Mouse (Mus musculus) spleen, adult 12 weeks (tissue): ENCODE data around the gene Obscn.

Experiments
- DNase-seq: peaks from one replicate; pipeline ENCODE4 v3.0.0; 2022; ENCODE audit warnings: low spot score

Gene Obscn

DNA sequence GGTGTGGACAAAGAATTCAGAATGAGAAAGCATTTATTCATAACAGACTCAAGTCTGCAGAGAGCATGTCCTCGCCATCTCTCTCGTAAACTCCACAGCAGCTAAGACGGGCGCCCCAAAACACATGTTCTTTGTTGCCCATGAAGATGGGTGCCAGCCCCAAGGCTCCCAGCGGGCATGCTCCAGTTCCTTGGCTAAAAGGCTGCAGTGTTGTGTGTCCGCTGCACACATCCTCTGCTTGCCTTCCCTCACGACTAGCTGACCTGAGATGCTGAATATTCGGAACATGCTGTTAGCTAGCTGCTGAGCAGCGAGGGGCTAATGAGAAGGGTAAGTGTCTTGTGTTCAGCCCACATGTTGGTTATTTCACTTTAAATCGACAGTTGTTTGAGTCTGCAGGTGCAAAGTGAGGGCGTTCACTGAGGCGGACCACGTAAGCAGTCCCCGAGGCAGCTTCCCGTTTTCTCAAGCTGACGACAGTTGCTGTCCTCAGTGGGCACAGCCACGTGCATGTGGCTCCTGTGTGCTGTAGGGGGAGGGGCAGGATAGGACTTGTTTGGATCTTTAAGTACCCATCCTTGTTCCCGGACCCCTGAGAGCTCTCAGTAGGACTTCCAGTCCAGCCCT lies 153.6 kb downstream of the Obscn start:
- peak; percentile 39 for DNase-seq

DNA sequence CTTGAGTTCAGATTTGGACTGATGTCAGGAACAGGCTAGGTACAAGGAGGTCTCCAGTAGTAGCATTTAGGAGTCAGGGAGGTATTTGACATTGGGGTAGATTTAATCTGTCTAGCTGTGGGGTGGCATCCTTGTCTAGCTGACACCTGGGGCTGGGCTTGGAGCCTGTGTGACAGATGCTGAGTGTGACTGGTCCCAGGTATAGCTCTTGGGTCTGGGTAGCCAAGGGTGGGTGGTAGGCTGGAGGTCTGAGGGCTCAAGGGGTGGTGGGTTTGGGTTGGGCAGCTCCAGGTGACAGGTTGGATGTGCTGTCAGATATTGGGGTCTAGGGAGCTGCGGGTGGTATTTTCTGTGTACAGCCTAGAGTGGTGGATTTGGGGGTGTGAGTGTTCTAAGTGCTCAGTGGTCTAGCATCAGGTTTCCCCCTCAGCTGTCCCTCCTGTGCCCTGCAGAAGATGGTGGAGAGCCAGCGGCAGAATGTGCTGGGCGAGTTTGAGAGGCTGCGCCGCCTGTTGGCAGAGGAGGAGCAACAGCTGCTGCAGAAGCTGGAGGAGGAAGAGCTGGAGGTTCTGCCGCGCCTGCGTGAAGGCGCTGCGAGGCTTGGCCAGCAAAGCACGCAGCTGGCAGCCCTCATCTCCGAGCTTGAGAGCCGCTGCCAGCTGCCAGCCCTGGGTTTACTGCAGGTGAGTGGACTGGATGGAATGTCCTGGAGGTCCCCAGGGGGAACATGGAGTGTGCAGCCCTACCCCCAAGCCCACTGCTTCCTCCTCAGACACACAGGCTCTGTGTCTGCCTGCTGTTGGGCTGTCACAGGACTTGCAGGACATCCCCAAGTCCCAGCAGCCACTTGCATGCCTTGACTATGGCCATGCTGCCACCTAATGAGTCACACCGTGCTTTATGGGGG lies 154.4 kb downstream of the Obscn start:
- DNase-seq = peak; percentile 51

DNA sequence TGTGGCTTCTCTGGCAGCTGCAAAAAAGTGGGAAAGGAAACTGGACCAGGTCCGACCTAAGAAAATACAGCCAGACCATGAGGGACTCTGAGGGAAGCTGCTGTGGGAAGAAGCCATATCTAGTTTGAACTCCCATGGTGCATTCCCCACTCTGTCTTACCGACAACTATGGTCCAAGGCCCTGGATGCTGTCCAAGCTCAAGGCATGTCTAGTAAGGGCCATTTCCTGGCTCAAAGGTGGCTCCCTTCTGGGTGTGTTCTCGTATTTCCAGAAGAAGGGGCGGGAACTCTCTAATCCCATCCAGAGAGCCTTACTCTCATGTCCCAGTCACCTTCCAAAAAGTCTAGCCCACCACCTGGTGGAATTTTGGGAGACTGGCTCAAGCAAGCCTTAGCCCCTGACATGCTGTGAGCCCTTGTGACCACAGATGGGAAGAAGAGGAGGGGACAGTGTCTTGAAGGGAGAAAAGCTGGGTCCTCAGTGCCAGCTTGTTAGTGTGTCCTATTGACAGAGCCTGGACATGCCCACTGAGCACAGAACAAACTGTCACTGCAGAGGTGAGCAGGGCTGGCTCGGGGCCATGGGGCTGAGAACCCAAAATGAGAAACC lies 155.7 kb downstream of the Obscn start:
- no peak for DNase-seq

DNA sequence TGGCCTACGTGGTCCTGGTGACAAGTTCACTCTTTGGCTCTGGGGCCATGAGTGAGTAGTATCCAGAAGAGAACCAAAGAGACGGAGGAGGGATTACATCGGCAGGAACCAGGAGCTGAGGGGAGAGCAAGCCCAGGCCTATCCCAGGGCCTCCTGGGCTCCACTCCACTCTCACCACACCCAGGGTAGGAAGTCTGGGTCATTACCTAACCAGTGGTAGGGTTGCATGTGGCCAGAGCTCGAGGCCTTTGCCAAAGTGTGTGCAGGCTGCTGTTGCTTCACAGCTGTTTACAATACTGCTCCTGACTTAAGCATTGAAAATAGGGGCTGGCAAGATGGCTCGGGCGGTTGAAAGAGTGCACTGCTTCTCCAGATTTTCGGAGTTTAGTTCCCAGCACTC lies 156.5 kb downstream of the Obscn start:
- DNase-seq = no peak

DNA sequence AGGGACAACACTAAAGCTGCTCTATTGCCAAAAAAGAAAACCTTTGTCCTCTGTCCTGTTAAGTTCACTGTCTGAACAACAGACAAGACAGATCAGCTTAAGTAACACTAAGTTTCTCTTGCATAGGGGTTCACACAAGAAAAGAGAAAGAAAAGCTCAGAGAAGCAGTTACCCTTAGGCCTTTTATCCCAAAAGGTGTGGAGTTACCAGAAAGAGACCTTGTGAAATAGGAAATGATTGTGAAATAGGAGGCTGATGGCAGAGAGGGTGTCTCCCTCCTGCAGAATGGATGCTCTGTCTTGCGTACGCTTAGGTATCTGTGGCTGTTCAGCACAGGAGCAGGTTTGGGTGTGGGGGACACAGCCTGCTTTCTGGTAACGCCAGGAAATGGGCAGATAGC lies 157.0 kb downstream of the Obscn start:
- no peak for DNase-seq

DNA sequence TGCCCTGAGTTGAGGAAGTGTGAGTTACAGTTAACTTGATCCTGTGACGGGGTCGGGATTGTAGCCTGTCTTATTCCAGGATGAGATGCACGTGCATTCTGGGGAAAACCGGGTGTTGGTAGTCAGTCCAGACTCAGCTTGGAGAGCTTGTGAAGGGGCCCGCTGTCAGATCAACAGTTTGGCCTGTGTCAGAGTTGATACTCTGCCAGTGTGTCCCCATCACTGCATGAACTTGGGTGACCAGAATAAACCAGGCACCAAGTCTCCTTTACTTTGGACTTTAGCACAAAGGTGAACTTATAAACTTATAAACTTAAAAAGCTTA lies 157.5 kb downstream of the Obscn start:
- no peak for DNase-seq

DNA sequence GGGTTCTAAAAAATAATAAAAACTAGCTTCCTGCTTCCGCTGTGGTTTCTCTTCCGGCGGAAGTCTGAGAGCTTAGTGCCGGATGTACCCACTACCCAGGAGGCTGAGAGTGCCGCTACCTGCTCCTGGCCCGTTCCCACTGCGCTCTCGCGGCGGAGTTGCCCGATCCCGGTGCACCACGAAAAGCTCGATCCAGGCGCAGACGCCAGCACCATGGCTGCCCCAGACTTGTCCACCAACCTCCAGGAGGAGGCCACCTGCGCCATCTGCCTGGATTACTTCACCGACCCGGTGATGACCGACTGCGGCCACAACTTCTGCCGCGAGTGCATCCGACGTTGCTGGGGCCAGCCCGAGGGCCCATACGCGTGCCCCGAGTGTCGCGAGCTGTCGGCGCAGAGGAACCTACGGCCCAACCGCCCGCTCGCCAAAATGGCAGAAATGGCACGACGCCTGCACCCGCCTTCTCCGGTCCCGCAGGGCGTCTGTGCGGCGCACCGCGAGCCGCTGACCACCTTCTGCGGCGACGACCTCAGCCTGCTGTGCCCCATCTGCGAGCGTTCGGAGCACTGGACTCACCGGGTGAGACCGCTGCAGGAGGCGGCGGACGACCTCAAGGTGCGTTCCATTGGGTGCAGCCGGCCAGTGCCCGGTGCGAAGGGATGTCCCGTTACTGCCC lies 158.0 kb downstream of the Obscn start, which contains the start of gene Trim11:
Trim11 (plus strand) TSS at position 67 of the 679 bp plus-strand sequence.
- peak; percentile 52 for DNase-seq

DNA sequence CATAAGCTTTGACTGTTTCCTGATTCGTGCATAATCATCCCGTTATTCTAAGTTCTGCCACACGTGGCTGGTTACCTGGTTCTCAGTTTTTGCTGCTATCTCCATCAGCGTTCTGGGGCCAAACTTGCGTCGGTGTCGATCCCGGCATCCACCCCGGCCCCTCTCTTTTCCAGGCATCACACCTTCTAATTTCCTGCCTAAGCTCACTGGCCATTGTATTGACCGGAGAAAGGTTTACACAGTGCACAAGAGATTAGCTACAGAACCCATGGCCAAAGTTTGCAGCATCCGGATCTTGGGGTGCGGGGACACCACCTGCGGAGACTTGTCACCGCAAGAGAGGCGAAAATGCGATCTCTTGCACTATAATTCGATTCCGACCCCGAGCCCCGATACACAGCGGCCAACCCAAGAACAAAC lies 158.6 kb downstream of the Obscn start:
- peak; percentile 27 for DNase-seq

DNA sequence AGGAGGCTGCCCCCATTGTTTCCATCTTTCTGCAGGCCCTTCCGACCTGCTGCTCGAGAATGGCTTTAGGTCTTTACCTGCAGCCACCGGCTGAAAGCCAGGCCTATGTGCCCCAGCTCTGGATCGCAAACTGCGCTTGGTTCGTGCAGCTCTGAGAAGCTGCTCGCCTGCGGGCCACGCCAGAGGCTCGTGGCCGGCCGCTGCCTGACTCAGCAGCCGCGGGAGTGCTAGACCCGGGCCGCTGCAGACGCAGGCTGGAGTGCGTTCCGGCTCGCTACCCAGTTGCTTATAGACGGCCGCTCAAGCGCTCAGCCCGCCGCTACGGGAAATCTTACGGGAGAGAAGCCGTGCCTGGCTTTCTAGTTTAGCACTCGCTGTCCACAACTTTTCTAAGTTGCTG lies 159.1 kb downstream of the Obscn start:
- DNase-seq = peak; percentile 46

DNA sequence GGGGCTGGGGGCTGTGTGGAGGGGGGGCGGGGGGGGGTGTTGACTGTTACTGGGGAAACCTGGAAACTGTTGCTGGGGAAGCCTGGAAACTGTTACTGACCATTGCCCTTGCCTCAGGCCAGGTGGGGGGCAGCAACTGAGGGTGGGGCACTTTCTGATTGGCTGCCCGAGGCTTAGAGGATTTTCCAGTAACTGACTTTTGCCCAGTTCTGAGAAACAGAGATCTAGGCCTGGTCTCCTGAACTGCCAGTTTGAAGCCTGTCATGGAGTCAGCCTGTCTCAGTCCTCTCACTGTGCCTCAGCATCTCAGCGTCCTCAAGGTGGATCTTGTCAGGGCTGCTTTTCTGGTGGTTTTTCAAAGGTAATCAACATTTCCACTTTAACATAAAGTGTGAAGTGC lies 161.8 kb downstream of the Obscn start:
- DNase-seq = no peak

DNA sequence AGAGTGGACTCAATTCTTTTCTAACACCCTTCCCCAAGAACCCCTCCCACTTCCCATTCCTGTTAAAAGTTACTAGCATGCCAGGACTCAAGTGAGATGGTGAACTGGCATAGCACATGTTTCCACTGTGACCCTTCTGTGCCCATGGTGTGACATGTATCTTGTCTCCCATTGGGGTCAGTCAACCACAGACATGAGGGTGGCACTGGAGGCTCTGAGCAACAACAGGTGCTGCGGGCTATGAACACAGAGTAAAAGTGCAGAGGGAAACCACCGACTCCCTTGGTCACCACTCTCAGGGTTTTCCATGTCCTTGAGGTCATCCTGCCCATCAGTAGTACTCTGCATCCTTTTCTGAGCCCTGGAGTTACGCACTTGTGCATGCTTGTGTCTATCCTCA lies 164.4 kb downstream of the Obscn start:
- no peak for DNase-seq

DNA sequence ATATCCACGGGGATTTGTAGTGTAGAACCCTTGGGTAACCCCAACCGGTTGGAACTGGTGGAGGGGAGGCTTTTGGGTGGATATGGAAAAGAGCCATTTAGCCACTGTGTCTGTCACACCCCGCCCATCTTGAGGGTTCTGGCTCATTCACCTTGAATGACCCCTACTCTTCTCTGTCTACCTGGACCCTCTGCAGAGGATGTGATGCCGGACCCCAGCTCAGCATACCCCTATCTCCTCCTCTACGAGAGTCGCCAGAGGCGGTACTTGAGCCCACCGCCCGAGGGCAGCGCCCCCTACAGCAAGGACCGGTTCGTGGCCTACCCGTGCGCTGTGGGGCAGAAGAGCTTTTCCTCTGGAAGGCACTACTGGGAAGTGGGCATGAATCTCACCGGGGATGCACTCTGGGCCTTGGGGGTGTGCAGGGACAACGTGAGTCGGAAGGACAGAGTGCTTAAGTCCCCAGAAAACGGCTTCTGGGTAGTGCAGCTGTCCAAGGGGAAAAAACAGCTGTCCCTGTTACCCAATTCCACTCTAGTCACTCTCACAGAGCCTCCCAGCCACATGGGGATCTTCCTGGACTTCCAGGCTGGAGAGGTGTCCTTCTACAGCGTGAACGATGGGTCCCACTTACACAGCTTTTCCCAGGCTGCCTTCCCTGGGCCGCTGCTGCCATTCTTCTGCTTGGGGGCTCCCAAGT lies 165.2 kb downstream of the Obscn start:
- no peak for DNase-seq

DNA sequence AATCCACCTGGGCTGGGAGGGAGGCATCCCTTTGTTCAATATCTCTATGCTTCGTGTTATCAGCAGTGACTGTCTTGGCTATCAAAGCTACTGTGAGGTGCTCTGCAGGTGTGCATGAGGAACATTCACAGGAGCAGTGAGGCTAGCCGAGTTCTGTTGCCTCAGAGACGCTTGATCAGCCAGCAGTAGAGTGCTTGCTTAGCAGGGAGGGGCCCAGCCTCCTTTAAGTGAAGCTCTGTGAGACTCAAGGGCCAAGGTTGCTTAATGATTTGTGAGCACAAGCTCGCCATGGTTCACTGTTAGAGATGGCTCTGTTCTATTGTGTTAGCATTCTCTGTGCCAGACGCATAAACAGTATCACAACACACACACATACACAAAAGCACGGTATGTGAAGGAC lies 166.5 kb downstream of the Obscn start:
- no peak for DNase-seq

DNA sequence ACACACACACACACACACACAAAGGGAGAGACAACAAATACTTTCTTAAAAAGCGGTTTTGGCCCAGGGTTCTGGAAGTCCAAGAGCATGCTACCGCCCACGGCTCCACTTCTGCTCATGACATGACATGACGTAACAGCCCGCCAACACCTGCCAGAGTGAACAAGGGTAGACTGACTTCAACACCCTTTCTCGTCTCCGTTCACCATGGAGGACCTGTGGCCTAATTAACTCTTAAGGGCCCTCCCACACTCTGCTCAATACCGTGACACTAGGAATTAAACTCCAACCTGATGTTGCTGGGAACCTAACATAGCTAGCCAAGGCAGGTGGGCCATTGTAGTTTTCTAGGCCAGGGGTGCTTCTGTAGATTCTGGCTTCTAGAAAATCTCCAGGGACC lies 167.2 kb downstream of the Obscn start:
- no peak for DNase-seq

DNA sequence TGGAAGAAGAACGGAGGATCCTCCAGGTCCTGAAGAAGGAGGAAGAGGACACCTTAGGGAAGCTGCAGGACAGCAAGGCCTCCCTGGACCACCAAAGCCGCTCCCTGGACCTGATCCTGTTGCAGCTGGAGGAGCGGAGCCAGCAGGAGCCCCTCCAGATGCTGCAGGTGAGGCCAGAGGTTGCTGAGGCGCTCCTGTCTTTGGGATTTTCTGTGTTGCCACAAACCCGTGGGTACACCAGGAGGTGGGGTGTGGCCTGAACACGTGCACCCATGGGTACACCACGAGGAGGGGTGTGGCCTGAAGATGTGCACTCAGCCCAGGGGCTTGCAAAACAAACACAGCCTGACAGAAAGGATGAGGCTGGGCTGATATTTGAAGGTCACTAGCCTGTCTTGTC lies 167.7 kb downstream of the Obscn start:
- no peak for DNase-seq

DNA sequence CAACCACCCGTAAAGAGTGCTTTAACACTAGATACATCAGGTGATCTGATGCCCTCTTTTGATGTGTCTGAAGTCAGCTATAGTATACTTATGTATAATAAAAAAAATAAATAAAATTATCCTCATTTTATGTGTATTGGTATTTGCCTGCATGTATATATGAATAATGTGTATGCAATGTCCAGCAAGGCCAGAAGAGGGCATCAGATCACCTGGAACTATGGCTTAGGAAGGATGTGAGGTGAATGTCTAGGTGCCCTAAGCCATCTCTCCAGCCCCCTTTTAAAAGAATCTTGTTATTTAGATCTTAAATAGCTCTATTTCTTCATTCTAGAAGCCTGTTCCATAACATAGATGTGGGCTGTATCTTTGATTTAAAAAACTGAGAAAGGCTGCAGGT lies 168.9 kb downstream of the Obscn start:
- no peak for DNase-seq

DNA sequence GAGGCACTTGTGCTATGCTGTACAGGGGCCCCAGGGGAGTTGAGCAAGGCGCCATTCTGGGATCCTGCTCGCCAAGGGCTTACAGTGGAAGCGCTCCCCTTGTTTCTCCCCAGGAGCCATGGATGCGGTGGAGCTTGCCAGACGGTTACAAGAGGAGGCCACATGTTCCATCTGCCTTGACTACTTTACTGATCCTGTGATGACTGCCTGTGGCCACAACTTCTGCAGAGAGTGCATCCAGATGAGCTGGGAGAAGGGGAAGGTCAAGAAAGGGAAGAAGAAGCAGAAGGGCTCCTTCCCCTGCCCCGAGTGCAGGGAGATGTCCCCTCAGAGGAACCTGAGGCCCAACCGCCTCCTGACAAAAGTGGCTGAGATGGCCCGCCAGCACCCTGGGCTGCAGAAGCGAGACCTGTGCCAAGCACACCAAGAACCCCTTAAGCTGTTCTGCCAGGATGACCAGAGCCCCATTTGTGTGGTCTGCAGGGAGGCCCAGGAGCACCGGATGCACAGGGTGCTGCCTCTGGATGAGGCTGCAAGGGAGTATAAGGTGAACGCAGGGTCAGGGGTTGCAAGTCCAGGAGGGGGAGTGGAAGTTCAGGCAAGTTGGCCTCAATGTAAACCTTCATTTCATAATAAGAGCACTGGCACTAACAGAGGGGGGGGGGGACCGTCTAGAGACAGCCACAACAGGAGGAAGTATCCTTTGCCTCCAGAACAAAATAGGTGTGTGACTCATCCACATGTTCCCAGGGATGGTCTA lies 171.0 kb downstream of the Obscn start:
- DNase-seq = no peak

DNA sequence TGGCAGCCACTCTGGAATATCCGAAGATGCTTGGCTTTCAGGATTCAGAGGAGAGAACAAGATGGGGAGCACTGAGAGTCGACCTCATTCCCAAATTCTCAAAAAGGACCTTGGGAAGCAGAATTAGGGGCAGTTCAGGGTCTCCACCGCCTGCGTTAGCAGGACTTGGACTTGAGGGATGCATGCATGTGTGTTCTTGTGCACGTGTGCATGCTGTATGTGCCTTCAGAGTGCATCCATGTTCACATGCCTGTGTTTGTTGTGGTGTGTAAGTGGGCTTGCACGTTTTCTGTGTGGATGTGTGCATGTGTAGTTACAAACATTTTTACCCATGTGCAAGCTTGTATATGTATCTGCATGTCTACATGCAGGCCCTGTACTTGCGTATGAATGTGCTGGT lies 172.0 kb downstream of the Obscn start:
- DNase-seq = no peak

DNA sequence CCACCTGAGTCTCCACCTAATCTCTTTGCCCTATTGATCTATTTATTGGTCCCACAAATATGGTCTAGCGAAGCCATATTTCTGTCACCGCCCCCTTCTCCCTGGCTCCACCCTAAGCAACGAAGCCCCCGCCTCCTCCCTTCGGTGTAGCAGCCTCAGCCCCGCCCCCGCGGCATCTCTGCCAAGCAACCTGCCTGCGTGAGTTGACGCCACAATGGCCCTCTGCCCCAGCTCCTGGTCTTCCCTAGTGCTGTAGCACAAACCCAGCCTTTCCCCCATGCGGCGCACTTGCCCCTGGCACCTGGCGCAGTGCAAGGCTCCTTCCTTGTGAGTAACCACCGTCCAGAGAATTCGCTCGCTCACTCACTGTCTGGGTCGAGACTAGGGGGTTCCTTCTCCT lies 172.7 kb downstream of the Obscn start:
- DNase-seq = no peak

DNA sequence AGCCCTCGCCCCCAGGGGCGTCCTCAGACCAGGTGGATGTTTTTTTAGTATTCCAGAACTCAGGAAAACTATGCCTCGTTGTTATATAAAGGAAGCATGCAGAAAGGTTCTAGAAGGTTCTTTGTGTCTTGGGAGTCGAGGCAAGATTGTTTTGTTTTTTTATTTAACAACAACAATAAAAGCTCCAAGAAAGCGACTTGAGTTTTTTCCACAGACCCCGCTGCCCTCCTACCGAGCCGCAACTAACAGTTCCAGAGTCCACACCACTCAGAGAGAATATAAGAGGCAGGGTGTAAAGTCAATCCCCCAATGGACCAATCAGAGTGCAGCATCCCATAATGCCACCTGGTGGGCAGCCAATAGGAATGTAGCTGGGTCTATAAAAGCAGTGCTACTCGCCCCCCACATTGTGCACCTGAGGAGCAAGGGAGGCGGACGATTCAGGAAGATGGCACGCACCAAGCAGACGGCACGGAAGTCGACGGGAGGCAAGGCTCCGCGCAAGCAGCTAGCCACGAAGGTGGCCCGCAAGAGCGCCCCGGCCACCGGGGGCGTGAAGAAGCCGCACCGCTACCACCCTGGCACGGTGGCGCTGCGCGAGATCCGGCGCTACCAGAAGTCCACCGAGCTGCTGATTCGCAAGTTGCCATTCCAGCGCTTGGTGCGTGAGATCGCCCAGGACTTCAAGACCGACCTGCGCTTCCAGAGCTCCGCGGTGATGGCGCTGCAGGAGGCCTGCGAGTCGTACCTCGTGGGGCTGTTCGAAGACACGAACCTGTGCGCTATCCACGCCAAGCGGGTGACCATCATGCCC lies 174.6 kb downstream of the Obscn start:
- DNase-seq = no peak
